Mouse (Mus musculus): ENCODE measurements around the gene Usp33.

- no peak for TF ChIP-seq ETS1 (conservative IDR thresholded peaks at IDR 0.05; ENCODE audit: low read depth, low read length)
- TF ChIP-seq POLR2A (IDR thresholded peaks at IDR 0.05; ENCODE audit: low read depth, low read length), result no peak
- no peak for TF ChIP-seq KAT2A (IDR thresholded peaks at IDR 0.05; ENCODE audit: insufficient replicate concordance, low read length)
- no peak for TF ChIP-seq CTCF (conservative IDR thresholded peaks at IDR 0.05 in 1 of 2, IDR thresholded peaks at IDR 0.05 in 1 of 2; ENCODE audit: low read depth in 2 of 2, low read length in 2 of 2)
- no peak for TF ChIP-seq CHD2 (IDR thresholded peaks at IDR 0.05; ENCODE audit: low read length)
Measured at GRCm38 (mm10) chr3:152412362-152412761, 66.1 kb downstream of the Usp33 start.

Data from CH12.LX (cell line).